Mouse (Mus musculus): ENCODE results near the gene Afm. TPM values are rescaled to one million over a fixed set of nuclear protein-coding genes. Genes with fewer than 3 reads are reported as not detected.
A peak's percentile ranks its signal among the peaks of the same experiment; 100 is the strongest.

The Afm gene
- polyA plus RNA-seq, 1 experiment, result not detected

DNA sequence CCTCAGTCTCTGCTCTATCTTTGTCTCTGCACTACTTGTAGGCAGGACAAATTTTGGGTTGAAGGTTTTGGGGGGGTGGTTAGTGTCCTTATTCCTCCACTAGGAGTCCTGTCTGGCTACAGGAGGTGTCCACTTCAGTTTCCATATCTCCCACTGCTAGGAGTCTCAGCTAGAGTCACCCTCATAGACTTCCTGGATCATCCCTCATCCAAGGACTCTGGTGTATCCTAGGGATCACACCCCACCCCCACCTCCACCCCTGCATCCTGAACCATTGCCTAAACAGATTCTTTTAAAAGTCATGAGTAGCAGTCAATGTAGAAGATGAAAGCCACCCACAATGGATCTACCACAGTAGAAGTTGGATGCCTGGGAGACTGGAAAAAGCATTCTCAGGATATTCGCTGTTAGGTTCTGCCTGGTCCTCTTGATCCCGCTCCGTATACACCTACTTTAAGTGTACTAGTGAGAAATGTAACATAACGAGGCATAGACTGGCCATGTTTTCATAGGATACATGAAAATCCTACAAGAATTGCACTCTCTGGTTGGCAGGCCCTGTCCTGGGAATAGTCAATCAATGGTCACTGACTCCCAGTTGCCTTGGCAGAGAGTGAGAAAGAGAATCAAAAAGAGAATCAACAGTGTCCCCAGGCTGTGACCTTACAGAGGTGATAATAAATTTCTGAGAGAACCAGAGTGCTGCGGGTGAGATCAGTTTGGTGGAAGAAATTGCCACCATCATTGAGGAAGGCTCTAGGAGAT, 8.7 kb upstream of the Afm start:
- Histone ChIP-seq H3K4me3 (ENCODE audit: insufficient read depth, low read depth, low read length) (no peak overlapping the region), H3K4me1 (ENCODE audit: control insufficient read depth, insufficient read depth, low read length) (no peaks in the 10 kb centered on the region; the same call in 1 of the 2 replicates), H3K27ac (ENCODE audit: insufficient read depth, low read depth, low read length) (no peak overlapping the region)
- 93% methylated on average over 5 of the region's 5 CpGs for WGBS
- TF ChIP-seq CTCF (IDR thresholded peaks at IDR 0.05; ENCODE audit: insufficient read depth, low read depth, low read length) (no peak), POLR2A (IDR thresholded peaks at IDR 0.05; ENCODE audit: insufficient read depth, low read depth, low read length) (no peak)

DNA sequence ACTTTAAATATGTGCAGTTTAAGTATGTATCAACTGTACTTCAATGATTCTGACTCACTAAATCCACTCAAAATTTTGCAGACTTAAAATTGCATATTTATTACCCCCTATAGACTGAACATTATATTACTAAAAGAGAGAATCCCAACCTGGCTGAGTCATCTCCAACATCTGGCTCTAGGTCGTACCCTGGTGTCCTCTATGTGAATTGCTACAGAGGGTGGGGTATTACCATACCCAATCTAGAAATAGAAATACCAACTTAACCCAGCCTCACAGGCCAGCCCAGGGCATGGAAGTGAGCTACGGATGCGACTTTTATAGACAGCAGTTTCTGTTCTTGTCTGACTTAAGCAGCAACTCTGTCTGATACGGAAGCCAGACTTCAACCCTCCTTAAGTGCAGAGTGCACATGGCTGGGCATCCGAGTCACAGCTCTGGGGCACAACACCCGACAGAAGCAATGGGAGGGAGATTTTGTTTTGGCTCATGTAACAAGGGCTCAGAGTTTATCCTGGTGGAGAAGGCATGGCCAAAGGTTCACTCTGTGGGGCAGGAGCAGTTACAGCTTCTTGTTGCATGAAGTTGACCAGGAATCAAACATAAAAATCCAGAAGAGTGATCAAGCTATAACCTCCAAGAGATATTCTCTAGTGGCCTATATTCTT, 6.3 kb upstream of the Afm start:
- TF ChIP-seq CTCF (IDR thresholded peaks at IDR 0.05; ENCODE audit: insufficient read depth, low read depth, low read length) (no peak), POLR2A (IDR thresholded peaks at IDR 0.05; ENCODE audit: insufficient read depth, low read depth, low read length) (no peak)
- WGBS, result 85% methylated on average over 6 of the region's 6 CpGs
- H3K4me3 ChIP-seq (ENCODE audit: insufficient read depth, low read depth, low read length), result no peak overlapping the region
- H3K4me1 ChIP-seq (ENCODE audit: control insufficient read depth, insufficient read depth, low read length), result no peaks in the 10 kb centered on the region
- H3K27ac ChIP-seq (ENCODE audit: insufficient read depth, low read depth, low read length), result no peak overlapping the region

DNA sequence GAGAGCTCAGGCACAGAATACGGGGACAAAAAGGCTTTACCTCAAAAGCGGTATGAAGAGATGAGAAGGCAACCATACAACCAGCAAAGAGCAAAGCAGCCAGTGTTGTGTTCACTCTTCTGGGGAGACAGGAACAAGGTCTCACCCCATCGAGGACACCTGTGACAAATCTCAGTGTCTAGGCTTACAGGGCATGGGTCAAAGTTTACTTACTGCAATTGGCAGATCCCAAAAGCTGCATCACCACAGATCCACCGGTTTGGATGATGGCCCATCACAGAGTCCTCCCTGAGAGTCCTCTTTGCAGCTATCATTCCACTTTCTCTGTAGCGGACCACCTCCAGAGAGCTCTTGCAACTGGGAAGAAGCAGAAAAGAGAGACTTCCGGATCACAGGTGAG, 3.2 kb upstream of the Afm start:
- whole genome bisulfite sequencing, result 90% methylated on average over 6 of the region's 6 CpGs
- TF ChIP-seq CTCF (IDR thresholded peaks at IDR 0.05; ENCODE audit: insufficient read depth, low read depth, low read length) (no peak), POLR2A (IDR thresholded peaks at IDR 0.05; ENCODE audit: insufficient read depth, low read depth, low read length) (no peak)
- H3K4me3 ChIP-seq (ENCODE audit: insufficient read depth, low read depth, low read length), result no peak overlapping the region
- H3K4me1 ChIP-seq (ENCODE audit: control insufficient read depth, insufficient read depth, low read length), result no peaks in the 10 kb centered on the region
- no peak overlapping the region for H3K27ac ChIP-seq (ENCODE audit: insufficient read depth, low read depth, low read length)

DNA sequence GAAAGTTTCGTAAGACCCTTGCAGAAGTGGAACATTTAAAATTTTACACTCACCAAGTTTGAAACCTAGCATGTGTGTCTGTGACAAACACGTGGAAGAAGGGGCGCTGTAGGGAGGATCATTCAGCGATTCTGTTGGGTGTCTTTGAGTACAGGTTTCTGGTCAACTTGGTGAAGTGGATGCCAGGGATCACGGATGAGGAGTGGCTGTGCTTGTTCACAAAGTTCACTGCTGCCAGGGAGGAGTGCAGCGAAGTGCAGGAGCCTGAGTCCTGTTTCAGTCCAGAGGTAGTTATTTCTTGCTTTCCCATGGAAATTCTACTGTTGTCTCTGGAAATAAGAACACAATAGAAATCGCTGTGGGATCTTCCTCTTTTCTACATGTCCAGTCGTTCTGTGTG, 32.5 kb downstream of the Afm start:
- no peaks in the 10 kb centered on the region for H3K4me1 ChIP-seq (ENCODE audit: control insufficient read depth, insufficient read depth, low read length)
- WGBS, result 86% methylated on average over 8 of the region's 8 CpGs
- H3K27ac ChIP-seq (ENCODE audit: insufficient read depth, low read depth, low read length), result no peak overlapping the region
- TF ChIP-seq CTCF (IDR thresholded peaks at IDR 0.05; ENCODE audit: insufficient read depth, low read depth, low read length) (no peak), POLR2A (IDR thresholded peaks at IDR 0.05; ENCODE audit: insufficient read depth, low read depth, low read length) (no peak)
- H3K4me3 ChIP-seq (ENCODE audit: insufficient read depth, low read depth, low read length), result no peak overlapping the region

DNA sequence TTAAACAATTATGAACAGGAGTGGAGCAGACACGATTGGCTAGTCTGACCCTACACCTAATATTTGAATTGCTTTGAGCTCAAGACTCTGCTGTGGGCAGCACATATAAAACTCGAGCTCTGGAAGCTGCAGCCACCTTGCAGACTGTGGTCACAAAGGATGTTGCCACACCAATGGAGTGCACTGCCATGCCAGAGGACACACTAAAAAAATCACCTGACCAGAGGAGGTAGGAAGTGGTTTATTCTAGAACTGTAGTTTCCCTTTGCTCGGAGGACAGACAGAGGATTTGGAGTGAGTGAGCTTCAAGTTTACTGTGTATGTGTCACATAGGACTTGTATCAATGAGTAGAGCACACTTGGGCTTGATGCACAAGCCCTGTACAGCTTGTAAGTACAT, 37.3 kb downstream of the Afm start:
- 87% methylated on average over 3 of the region's 3 CpGs for WGBS
- Histone ChIP-seq H3K4me1 (ENCODE audit: control insufficient read depth, insufficient read depth, low read length) (no peaks in the 10 kb centered on the region), H3K27ac (ENCODE audit: insufficient read depth, low read depth, low read length) (no peak overlapping the region), H3K4me3 (ENCODE audit: insufficient read depth, low read depth, low read length) (no peak overlapping the region)
- TF ChIP-seq POLR2A (IDR thresholded peaks at IDR 0.05; ENCODE audit: insufficient read depth, low read depth, low read length) (no peak), CTCF (IDR thresholded peaks at IDR 0.05; ENCODE audit: insufficient read depth, low read depth, low read length) (no peak)

DNA sequence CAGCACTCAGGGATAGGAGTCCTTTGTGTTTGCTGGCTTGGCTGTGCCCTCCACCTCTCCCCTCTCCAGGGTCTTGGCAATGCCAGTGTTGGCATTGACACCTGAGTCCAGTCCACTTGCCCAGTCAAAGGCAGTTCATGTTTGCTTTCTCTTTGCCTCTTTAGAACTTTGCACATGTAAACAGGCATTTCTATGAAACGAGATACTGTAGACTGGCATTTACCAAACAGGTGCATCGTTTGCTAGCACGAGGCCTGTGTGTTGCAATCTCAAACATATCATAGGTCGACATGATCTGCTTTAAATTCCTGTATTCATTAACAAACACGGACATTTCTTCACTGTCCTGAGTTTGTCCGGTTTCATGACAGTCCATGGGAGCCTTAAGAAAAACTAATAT, 42.0 kb downstream of the Afm start, which contains the start of gene 5830473C10Rik:
TSS of gene 5830473C10Rik (plus strand) at position 365 of the 400 bp plus-strand sequence.
- Histone ChIP-seq H3K4me1 (ENCODE audit: control insufficient read depth, insufficient read depth, low read length) (peaks cover 3% of the 10 kb centered on the region; the same call in 1 of the 2 replicates), H3K27ac (ENCODE audit: insufficient read depth, low read depth, low read length) (peak within 1 kb of the TSS; percentile 64; the same call in 1 of the 2 replicates), H3K4me3 (ENCODE audit: insufficient read depth, low read depth, low read length) (no peak within 1 kb of the TSS)
- no peak for TF ChIP-seq POLR2A (IDR thresholded peaks at IDR 0.05; ENCODE audit: insufficient read depth, low read depth, low read length)
- TF ChIP-seq CTCF (IDR thresholded peaks at IDR 0.05; ENCODE audit: insufficient read depth, low read depth, low read length), result no peak
- WGBS, result 89% methylated on average over 6 of the region's 6 CpGs

DNA sequence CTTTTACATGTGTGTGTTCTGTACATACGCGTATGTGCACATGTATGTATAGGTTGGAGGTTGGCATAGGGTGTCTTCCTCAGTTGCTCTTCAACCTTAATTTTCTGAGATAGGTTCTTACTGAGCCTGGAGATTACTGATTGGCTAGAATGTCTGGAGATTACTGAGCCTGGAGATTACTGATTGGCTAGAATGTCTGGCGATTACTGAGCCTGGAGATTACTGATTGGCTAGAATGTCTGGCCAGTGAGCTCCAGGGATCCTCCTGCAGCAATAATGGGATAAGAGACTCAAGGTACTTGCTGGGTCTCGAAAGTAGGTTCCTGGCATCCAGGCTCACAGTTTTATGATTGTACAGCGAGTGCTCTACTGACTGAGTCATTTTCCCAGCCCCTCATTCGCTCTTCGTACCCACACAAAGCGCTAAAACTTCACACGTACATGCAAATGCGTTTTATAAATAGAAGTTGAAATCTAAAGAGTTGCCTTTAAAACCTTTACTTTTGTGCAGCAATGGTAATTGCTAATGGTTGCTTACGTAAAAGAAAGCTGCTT, 43.1 kb downstream of the Afm start:
- Histone ChIP-seq H3K27ac (ENCODE audit: insufficient read depth, low read depth, low read length) (peak overlapping the region; percentile 64), H3K4me1 (ENCODE audit: control insufficient read depth, insufficient read depth, low read length) (peaks cover 3% of the 10 kb centered on the region; the same call in 1 of the 2 replicates), H3K4me3 (ENCODE audit: insufficient read depth, low read depth, low read length) (no peak overlapping the region)
- WGBS, result 55% methylated on average over 11 of the region's 11 CpGs
- TF ChIP-seq CTCF (IDR thresholded peaks at IDR 0.05; ENCODE audit: insufficient read depth, low read depth, low read length), result no peak
- no peak for TF ChIP-seq POLR2A (IDR thresholded peaks at IDR 0.05; ENCODE audit: insufficient read depth, low read depth, low read length)

DNA sequence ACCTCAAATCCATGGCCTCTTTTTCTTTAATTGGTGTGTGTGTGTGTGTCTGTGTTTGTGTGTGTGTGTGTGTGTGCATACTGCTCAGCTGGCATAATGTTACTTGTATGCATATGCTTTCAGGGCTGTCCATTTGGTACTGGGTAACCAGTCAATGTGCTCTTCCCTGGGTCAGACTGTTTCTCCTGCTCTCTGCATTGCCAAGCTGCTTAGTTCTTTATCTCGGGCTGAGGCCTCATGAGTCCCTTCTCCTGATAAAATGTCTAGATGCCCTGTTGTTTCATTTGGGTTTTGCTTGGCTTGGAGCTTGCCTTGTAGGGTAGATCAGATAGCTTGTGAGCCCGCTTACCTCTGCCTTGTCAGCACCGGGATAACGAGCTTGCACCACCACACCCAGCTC, 44.1 kb downstream of the Afm start:
- no peak overlapping the region for H3K27ac ChIP-seq (ENCODE audit: insufficient read depth, low read depth, low read length)
- H3K4me3 ChIP-seq (ENCODE audit: insufficient read depth, low read depth, low read length), result no peak overlapping the region
- 87% methylated on average over 4 of the region's 4 CpGs for WGBS
- peaks cover 3% of the 10 kb centered on the region; the same call in 1 of the 2 replicates for H3K4me1 ChIP-seq (ENCODE audit: control insufficient read depth, insufficient read depth, low read length)
- TF ChIP-seq POLR2A (IDR thresholded peaks at IDR 0.05; ENCODE audit: insufficient read depth, low read depth, low read length) (no peak), CTCF (IDR thresholded peaks at IDR 0.05; ENCODE audit: insufficient read depth, low read depth, low read length) (no peak)

DNA sequence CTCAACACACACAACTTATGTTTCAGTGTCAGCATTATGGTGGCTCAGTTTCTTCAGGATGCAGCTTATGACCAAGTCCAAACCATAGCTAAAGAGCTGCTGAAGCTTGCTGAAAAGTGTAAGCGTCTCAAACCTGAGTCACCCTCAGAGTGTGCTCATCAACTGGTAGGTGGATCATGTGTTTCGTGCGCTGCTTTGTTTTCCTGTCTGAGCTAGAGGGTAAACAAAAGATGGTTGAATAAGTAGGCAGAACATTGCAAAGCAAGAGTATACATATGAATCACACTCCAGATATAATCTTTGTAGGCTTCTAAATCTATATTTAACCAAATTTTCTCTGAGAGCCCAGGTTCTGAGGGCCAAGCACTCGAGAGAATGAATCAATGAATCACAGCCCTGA, 45.4 kb downstream of the Afm start:
- 41% methylated on average over 4 of the region's 4 CpGs for WGBS
- TF ChIP-seq CTCF (IDR thresholded peaks at IDR 0.05; ENCODE audit: insufficient read depth, low read depth, low read length) (no peak), POLR2A (IDR thresholded peaks at IDR 0.05; ENCODE audit: insufficient read depth, low read depth, low read length) (no peak)
- H3K27ac ChIP-seq (ENCODE audit: insufficient read depth, low read depth, low read length), result peak overlapping the region; percentile 31; the same call in 1 of the 2 replicates
- H3K4me1 ChIP-seq (ENCODE audit: control insufficient read depth, insufficient read depth, low read length), result peaks cover 3% of the 10 kb centered on the region; the same call in 1 of the 2 replicates
- no peak overlapping the region for H3K4me3 ChIP-seq (ENCODE audit: insufficient read depth, low read depth, low read length)

Measured in olfactory bulb, adult 2 months (tissue).